Mouse (Mus musculus) ovary, postnatal 36 days (tissue): Measurements from ENCODE around the gene Klb.

Experiments
- DNase-seq: peaks from one replicate; pipeline ENCODE4 v3.0.0; 2022; ENCODE audit warnings: low spot score, mixed read lengths

Gene Klb

DNA sequence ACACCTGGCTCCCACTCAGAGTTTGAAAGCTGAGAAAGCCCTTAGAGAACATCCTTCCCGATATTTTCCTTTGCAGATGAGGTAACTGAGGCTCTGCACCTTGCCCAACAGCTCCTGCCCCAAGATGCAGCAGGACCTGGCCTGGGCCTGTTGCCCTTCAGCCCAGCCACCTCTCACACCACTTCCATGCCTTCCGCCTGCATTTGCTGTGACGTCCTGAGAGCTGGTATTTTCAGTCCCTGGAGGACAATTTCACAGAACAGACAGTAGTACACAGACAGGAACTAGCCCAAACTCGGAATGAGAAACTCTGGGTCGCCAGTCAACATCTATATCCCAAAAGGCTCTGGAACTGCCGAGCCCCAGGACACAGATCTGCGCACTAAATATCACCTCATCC lies 26.6 kb downstream of the Klb start:
- no peak for DNase-seq

DNA sequence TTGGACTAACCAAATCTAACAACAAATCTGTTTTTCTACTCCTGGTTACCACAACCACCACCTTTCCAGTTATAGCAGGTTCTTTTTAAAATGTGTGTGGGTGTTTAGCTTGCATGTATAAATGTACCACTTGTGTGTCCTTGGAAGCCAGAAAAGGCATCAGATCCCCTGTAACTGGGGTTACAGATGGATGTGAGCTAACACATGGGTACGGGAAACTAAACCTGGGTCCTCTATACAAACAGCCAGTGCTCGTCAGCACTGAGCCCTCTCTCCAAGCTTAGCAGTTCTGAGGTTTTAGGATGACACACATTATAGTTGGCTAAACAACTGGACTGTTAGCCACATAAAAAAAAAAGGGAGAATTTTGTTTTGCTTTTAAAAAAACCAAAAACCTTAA lies 37.6 kb downstream of the Klb start:
- no peak for DNase-seq

DNA sequence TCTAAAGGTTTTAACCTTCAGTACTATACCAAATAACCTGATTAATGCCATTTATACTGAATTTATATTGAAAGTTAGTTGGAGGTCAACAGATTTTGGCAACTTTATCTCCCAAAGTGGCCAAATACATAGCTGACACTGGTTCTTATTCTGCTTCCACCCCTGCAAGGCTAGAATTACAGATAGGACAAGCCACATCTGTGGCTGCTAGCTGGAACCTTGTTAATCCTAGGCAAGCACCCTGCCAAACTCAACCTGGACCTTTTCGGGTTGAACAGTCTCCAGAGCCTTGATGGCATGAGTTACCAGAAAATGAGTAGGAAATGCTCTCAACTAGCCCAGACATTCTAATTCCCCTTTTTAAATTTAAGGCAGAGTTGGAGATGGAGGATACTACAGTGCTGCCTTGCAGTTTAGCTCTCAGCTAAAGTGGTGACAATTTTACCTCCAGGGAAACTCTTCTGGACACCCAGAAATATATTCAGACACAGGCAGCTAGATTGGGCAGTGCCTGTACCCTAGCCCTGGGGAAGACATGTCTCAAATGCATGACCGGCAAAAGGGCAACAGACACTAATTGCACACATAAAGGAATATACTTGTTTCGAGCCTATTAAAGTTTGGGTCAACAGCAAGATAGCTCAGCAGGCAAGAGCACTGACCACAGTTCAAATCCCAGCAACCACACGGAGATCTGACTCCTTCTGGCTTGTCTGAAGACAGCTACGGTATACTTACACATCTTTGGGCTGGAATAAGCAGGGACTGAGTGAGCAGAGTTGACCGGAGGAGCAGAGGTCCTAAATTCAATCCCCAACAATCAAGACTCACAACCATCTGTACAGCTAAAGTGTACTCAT lies 39.1 kb downstream of the Klb start:
- DNase-seq, result no peak

DNA sequence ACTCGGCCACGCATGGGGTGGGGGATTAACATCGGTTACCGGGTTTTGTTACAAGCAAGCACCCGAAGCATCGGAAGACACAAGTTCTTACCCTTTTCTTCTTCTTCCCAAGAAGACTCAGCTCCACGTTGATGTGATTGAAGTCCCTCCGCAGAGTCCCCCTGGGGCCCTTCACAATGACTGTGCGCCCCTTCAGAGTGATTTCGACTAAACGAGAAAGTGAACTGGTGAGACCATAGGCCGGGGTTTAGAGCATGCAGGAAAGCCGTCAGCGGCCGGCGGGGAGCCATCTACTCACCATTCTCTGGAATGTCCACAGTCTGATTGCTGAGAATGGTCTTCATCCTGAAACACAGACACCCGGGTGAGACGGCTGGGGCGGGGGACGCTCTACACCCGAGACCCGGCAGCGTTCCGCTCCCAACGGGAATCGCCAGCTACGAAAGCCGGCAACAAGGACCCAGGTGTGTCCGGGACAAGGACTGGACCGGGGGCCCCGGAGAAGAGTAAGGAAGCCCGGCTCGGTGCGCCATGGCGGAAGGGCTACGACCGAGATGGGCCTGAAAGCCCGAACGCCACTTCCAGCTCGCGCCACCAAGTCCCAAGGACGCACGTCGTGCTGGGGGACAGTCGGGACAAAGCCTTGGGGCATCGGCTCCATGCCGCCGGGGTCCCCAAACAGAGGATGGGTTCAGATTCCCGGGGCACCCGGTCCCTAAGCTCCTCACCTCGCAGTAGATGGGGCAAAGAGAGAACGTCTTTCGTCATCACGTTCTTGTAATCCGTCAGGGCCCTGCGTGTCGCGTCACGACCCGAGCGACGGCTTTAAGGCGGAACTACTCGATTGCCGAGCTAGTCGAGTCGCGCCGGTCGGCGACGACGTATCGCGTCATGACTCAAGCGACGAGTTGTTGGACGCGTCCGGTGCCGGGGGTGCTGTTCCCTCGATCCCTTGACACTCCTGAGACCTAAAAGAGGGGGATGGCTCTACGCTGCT lies 42.8 kb downstream of the Klb start, which contains the start of the genes Rpl9 and Lias:
Rpl9 (minus strand) TSS at position 797 of the 997 bp plus-strand sequence.
Lias (plus strand) TSS at position 850 of the 997 bp plus-strand sequence.
- peak; percentile 98 for DNase-seq

DNA sequence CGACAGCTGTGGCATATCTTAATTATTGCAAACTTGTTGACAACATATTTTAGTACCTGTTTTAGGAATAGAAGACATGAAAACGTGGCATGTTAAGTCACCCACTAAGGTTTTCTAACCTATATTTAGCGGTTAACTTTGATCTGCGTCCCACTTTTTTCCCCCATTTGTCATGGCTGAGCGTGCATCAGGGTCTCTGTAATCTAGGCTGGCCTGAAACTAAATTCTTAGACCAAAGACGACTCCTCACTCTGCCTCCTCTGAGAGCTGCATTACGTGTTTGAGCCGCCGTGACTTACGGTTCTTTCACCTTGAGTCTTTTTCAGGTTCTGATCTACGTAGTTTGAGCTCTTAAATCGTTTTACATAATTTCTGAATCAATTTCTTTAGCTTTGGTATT lies 43.6 kb downstream of the Klb start:
- no peak for DNase-seq

DNA sequence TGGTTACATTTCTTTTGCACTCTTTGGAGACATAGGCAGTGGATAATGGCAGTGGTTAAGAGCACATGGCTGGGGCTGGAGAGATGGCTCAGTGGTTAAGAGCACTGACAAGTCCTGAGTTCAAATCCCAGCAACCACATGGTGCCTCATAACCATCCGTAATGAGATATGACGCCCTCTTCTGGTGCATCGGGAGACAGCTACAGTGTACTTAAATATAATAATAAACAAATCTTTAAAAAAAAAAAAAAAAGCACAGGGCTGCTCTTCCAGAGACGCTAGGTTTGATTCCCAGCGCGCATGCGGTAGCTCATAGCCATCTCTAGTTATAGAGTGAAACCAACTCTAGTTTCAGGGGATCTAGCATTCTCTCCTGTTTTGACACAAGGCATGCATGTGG lies 46.3 kb downstream of the Klb start:
- DNase-seq, result no peak

DNA sequence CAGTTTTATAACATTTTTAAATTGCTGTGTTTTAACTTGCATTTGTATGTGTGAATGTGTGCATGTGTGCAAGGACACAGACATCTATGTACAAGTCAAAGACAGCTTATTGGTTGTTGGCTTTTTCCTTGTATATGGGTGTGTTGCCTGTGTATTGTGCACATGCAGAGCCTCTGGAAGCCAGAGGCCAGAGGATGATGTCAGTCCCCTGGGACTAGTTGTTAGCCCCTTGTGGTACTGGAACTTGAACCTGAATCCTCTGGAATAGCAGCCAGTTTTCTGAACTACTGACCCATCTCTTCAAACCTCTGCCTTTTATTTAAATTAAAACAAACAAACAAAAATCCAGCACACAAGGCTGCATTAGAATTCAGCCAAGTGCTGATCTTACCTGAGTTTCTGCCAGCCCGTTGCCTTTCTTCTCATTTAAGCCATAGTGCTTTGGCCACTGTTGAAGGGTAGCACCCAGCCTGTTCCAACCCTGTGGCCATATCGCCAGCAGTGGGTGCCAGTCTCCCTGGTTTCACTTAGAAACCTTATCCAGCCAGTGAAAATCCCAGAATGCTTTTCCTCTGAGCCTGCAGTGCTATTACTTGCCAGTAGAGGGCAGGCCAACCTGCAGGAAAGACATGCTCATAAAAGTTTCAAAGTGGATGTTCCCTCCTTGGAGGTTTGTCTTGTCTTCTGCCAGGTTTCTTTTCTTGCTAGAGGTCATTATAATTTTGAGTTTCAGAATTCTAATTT lies 53.3 kb downstream of the Klb start:
- DNase-seq, result peak; percentile 78

DNA sequence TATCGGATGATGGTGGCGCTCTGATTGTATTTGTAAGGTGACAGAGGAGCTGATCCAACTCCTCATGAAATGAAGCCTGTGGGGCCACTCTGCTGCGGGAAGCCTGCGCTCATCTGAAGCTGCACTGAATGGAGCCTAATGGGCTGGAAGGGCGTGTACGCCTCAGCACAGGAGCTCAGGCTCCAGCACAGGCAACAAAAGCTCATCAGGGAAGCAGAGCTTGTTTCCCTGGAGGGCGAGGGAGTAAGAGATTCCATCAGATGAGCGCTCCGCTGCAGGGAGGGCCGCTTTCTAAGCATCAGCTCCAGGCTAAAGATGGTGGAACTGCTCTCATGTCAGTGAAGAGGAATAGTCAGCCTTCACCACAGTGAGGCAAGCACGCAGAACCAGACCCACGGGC lies 59.9 kb downstream of the Klb start:
- no peak for DNase-seq

DNA sequence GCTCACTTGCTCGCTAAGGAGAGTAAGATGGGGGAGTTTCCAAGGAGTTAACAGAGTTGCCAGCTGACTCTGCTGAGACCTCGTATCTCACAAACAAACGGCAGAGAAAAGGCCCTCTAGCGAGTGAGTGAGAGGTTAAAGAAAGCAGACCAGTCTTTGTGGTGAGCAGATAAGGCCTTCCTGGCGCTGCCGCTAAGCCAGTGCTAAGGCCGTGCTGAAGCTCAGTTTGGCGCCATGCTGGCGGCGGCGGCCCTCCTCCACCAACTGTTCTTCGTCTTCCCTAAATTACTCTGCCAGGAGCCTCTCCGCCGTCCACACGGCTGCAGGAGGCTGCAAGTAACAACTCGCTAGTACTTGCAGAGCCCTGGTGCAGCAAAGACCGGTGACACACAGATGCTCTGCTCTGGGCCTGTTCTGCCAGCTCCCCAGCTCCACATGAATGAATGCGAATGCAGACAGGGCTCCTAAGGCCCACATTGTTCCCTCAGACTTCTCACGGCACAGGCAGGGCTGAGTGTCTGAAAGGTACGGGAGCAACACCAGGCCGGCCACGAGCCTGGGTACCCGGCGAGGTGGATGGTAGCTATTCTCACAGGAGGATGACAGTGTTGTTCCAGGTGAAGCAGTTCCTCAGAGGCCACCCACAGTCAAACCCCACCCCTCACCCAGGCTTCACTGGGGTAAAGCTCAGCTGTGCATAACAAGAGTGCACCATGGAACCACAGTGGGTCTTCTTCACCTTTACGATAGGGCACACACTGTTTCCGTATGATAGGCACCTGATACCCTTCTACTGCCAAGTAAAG lies 67.7 kb downstream of the Klb start:
- DNase-seq, result peak; percentile 49

DNA sequence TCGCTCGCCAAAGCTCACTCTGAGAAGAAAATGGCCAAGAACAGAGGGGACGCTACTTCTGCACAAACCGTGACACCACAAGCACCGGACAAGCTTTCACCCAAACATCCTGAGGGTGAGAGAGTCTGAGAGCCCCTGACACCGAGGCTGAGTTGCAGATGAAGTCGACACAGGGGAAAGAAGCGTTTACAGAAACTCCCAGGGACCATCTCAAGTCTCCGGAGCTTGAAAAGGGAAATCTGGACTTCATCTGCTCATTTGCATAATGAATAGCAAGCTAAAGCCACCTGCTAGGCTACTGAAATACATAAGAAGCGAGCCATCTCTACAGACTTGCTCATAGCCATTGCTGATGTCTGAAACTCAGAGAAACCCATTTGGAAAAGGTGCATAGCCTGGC lies 71.0 kb downstream of the Klb start:
- no peak for DNase-seq

DNA sequence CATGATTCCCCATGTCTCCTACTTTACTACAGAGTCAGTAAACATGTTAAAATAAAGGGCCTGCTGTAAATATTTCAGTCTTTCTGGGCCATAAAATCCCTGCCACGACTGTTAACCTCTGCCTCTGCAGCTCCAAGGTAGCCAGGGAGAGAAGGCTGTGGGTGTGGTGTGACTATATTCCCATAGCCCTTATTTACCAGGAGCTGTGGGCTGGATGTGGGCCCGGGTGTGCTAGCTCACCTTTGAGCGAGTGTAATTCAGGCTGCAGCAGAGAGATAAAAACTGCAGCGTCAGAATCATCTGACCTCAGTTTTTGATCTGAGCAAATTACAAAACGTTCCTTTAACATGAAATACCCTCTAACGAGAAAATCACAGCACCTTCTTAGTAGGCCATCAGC lies 72.7 kb downstream of the Klb start:
- DNase-seq, result no peak

DNA sequence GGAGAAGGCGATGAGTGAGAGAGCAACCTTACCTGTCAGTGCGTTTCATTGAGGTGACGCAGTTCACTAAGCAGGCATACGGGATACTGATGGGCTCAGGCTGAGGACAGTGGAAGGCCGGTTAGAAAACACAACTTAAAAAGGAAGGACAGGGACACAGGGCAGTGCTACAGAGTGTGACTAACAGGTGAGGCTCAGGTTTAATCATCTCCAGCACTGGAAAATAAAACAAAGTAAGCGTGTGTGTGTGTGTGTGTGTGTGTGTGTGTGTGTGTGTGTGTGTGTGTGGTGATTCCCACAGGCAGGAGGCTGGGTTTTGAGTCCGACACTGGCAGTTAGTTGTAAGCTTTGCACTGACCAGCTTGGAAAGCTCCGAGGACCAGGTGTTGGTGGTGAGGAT lies 74.7 kb downstream of the Klb start:
- no peak for DNase-seq

DNA sequence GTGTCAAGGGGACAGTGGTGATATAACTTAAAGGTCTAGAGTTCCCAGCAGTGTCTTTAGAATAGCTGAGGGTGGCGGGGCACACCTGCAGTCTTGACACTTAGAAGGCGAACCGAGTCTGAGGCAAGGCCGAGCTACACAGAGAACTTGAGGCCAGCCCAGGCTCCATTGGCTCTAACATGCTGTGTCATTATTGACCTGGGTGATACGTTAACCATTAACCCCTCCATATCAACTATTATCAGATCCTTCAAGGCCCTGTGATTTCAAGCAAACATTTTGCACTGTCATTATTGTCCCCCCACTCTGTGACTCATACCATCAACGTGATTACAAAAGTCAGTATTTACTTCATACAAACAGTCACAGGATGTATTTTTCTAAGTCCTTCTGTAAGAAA lies 76.1 kb downstream of the Klb start:
- DNase-seq, result no peak

DNA sequence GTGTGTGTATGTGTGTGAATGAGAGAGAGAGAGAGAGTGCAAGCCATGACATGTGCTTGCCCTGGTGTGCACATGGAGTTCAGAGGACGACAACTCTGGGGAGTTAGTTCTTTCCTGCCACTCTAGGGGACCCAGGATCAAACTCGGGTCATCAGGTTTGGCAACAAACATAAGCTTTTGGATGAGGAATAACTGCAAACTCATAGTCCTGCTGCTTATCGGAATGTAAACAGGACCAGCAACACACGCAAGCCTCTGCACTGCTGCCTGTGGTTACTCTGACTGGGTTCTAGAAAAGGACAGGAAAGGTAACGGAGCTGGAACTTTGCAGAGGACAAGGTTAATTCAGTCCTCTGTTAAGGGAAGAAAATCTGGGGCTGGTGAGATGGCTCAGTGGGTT lies 77.1 kb downstream of the Klb start:
- no peak for DNase-seq

DNA sequence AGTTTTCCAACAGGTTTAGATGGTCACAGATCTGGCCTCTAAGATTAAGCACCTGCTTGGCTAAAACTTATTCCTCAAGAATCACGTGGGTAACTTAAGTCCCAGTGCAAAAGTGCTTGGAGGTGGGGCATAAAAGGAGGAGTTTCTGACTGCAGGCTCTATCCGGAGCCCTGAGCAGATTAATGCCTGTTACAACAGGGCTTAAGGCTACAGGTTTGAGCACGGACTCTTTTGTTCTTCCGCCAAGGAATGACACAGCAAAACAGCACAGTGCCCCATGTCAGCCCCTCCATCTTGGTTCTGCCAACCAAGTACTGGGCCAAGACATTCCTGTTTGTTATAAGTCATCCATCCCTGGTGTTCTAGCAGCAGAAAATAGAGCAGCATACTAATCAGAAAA lies 80.2 kb downstream of the Klb start:
- DNase-seq, result no peak

DNA sequence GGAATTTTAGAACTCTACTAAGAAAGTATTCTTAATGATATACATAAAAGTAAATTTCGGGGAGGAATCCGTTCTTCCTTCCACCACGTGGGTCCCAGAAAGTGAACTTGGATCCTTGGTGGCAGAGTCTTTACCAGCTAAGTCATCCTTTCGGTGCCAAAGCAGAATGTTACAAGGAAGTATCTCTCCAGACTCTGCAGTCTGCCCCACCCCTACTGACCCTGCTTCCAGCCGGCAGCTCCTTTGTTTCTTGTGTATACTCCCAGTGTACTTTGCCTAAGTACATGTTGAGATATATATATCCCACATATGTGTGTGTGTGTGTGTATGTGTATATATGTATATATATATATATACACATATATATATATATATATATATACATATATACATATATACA lies 81.3 kb downstream of the Klb start:
- no peak for DNase-seq
